Mouse (Mus musculus) right cerebral cortex, postnatal 36 days (tissue): ENCODE results near the gene Gigyf1.

Experiments
- DNase-seq, 2 experiments: peaks; one replicate each; pipeline ENCODE4 v3.0.0; 2022; ENCODE audit warnings: low spot score in 2 of 2, mixed read lengths in 1 of 2

Gene Gigyf1

DNA sequence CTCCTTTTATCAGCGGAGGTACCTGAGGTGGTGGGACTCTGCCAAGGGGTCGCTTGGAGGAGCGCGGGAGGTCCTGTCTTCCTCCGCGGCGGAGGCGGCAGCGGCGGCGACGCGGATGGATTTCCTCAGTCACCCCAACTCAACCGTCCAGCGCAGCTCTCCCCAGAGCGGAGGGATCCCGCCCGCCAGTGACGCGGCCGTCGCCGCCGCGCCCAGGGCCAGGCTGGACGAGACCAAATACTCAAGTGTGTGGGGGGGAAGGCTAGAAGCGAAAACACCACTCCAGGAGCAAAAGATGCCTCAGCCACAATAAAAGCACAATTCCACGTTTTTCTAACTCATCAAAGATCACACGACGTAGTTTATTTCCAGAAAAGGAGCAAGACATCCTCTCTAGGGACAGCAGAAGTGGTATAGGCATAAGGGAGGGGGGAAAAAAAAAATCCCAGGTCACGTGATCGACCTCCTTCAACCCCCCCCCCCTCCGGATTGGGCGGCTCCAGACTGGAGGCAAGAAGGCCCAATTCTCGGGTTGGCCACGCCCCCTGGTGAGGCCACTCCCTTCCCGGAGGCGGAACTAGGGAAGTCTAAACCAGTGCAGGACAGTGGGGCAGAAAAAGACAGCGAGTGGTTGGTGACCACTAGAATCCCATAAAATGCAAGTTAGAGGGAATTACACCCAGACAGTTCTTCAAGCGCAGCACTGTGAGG, 14.9 kb downstream of the Gigyf1 start, which contains the start of the genes Epo and Gnb2:
Gene Epo (minus strand): TSS at position 126 of the 711 bp plus-strand sequence.
Gene Gnb2 (minus strand): TSS at position 394 of the 711 bp plus-strand sequence.
- peak; percentile 93 to 95 for DNase-seq

DNA sequence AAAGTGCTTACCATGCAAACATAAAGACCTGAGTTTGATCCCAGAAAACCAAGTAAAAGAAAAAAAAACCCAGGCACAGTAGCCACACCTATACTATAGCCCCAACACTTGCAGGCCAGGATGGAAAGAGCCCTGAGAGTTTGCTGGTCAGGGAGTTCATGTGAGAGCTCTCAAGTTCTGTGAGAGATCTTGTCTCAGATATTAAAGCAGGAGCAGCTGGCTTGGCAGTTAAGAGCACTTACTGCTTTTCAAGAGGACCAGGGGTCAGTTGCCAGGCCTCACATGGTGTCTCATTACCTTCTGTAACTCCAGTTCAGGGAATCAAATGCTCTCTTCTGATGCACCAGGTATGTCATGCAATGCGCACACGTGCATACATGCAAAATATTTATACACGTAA, 16.4 kb downstream of the Gigyf1 start:
- DNase-seq, result no peak

DNA sequence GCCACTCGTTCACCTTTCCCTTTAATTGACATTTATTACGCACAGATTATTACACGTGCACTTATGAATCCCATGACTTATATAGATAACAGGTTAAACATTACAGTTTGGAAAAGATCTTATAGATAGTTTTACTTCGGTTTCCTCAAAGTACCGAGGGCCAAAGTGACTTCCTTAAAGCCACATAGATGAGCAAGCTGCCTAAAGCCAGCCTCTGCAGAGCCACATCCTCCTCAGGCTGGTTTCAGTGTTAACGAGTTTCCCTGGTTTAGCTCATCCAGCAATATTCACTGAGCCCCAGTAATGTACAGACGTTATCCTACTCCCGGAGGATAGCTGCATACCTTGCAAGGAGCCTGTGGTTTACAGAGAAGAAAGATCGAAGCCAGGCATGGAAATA, 17.0 kb downstream of the Gigyf1 start:
- no peak for DNase-seq

DNA sequence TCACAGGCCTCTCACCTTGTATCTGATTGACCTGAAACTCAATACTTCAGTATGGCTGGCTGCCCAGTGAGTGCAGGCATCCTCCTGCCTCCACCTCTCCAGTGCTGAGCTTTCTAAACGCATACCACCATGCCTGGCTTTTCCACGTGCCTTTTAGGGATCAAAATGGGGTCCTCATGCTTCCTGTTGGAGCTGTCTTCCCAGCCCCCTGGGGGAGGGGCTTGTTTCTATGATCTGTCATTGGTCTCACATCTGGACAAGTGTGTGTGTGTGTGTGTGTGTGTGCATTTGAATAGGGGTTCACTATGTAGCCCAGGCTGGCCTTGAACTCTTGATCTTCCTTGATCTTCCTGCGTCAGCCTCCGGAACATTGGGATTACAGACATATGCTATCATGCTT, 19.1 kb downstream of the Gigyf1 start:
- no peak for DNase-seq

DNA sequence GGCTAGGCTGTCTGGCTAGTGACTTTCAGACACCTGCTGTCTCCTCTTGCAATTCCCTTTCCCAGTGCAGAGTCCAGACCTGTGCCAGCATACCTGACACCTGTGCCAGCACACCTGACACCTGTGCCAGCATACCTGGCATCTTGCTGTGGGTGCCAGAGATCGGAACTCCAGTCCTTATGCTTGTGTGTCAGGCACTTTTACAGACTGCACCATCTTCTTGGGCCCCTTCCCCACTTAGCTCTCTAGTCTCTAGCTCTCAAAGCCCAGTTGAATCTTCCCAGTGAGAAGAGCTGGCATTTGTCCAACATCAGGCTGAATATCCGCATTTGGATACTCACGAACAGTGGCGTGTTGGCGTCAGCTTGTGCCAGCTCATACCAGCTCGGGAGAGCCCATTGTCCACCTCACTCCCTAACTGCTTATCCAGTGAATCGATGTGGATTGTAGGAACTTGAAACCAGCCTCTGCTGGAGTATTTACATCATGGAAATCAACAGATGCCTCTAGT, 21.0 kb downstream of the Gigyf1 start:
- DNase-seq, result peak in 1 of 2 experiments; percentile 47

DNA sequence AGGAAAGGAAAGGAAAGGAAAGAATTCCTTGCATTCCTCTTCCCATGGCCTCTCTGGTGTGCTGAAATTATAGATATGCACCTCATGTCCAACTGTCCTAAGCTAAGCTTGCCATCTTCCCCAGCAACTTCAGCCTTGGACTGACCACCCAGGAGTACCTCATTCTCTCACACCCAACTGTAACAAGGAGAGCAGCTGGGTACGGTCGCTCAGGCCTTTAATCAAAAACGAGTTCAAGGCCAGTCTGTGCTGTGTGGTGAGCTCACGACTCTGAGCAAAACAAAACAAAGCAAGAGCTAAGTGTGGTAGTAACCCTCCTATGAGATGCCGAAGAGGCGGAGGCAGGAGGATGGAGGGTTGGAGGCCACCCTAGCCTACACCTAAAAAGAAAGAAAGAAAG, 22.6 kb downstream of the Gigyf1 start:
- no peak for DNase-seq

DNA sequence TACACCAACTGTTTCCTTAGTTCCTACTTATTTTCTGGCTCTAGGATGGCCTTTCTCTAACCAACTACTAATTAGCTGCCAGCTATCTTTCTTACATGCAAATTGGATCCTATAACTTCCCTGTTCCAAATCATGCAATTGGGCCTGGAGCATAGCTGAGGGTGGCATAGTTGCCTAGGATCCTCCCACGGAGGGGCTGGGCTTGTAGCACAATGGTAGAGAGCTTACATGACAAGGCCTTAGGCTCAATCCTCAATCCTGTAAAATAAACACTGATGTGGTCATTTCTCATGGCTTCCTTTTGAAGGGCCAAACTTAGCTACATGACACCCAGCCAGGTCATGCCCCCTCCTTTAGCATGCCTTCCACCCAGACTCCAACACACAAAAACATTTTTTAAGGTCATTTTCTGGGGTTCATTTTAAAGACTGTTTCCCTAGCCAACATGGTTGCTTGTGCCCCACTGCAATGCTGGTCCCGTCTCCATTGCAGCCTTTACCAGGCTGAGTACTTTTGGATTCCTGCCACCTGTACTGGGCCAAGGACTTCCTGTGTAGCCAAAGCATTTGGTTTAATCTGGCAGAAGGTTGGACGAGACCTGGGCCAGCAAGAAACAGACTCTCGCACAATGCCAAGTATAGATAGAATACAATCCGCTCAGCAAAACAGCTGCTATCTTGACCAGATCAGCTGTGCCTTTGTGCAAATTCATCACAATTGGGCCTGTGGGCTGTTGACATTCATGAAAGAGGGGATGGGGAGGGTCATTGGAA, 23.6 kb downstream of the Gigyf1 start:
- no peak for DNase-seq

DNA sequence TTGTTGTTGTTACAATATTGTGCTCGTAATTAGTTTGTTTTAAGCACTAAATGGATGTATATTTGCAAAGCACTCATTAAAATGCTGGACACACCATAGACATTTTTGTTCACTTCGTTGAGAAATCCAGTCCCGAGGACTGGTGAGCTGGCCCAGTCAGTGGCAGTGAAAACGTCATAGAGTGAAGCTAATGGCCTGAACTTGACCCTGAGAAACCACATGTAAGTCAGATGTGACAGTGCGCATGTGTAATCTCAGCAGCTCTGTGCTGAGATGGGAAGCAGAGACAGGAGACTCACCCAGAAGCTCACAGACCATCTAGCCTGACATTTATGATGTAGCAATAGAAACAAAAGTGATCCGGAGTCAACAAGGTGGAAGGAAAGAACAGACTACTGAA, 26.6 kb downstream of the Gigyf1 start:
- no peak for DNase-seq

DNA sequence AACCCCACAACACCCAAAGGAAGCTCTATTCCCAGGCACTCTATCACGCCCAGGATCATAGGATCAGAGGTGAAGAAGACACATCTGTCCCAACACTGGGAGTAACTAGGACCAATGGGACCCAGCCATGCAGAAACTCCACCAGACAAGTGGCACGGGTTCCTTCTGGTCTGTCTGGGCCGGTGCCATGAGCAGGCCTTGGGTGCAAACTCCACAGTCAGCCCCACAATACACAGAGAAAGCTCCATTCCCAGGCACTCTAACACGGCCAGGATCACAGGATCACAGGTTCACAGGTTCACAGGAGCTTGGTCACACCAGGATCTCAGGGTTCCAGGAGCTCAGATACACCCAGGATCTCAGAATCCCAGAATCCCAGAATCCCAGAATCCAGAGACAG, 27.2 kb downstream of the Gigyf1 start:
- no peak for DNase-seq

DNA sequence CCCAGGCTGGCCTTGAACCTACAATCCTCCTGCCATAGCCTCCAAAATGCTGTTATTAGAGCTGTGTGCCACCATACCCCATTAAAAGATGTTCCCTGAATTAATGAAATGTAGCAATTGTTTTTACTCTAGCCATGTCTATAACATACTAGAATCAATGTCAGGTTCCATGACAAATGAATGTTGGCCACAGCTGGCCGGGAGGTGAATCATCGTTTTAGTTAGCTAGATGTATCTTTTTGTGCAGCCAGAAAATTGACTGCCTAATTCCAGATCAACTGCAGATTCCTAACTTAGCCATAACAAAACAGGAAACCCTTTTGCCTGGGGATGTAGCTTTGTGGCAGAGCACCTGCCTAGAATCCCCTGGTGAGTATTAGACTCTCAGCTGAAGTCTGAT, 31.5 kb downstream of the Gigyf1 start:
- no peak for DNase-seq

DNA sequence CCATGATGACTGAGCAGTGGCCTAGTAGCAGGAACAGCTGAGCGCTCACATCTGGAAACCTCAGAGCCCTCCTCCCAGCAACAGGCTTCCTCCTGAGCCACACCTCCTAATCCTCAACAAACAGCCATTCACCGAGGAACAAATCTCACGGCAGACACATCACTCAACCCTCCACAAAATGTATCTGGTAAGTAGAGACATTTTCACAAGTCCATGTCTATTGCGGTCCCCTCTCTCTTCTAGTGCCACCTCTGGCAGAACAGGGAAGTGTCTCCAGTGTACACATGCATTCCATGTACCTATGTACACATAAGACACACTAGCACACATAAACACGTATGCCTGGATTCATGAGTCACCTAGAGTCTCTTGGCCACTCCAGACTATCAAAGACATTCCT, 32.8 kb downstream of the Gigyf1 start:
- no peak for DNase-seq

DNA sequence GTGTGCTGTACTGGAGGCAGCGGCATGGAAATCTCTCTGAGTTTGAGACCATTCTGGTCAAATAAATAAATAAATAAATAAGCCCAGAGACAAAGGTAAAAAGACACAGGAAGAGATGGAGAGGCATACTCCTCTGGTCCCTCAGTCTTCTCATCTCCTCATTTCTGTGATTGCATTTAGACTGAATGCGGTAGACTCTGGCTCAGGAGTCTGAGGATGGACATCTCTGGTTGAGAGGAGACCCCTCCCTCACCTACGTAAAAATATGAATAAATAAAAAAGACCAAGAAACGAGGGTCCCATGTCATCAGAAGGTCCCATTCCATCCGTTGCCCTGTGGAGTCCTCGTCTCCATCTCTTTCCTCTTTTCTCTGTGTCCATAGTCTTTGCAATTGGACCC, 34.7 kb downstream of the Gigyf1 start:
- DNase-seq, result no peak

DNA sequence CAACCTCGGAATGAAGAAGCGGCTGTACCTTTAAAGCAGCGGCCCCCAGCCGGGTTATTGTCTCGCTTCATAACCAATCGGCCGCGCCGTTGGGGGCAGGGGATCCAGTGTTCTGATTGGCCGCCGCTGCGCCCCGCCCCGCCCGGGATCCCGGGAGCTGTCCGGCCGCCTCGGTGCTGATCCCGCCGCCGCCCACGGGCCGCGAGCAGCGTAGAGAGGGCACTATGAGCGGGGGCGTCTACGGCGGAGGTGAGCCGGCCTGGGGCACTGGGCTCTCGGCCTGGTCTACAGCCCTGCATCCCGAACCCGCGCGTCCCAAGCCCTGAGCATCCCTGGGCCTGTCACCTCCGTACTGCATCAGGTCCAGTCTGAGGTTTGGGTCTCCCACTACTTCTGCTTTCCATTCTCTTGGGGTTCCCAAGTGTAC, 35.1 kb downstream of the Gigyf1 start, which contains the start of gene Actl6b:
Gene Actl6b (plus strand): TSS at position 107 of the 427 bp plus-strand sequence.
- peak; percentile 89 to 90 for DNase-seq

DNA sequence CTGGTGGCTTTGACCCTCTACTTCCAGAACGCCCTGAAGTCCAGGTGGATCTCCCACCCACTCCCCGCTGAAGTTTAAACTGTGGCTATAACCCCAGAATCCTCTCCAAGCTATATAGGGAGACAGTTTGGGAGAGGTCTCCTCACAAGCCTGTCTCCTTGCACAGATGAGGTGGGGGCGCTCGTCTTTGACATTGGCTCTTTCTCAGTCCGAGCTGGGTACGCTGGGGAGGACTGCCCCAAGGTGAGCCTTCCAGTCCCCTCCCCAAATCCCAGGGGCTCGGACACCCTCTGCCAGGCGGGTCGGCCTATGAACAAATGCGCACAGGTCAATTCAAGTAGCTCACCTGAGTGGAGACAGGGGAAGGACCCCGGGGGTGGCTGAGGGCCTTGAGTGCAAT, 35.5 kb downstream of the Gigyf1 start:
- no peak for DNase-seq

DNA sequence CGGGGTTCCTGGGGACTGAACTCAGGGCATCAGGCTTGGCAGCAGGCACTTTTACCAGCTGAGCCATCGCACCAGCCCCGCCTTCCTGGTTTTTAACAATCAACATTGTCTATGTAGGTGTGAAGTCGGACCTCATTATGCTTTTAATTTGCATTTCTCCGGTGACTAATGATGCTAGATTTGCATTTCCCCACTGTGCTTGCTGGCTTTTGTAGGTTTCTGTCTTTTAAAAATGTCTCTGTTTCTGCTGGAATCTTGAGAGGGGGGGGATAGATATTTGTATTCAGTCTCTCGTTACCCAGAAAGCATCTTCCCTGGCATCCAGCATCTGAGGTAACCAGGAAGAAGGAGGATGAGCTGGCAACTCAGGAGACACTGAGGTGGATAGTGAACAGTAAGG, 43.2 kb downstream of the Gigyf1 start:
- DNase-seq, result no peak

DNA sequence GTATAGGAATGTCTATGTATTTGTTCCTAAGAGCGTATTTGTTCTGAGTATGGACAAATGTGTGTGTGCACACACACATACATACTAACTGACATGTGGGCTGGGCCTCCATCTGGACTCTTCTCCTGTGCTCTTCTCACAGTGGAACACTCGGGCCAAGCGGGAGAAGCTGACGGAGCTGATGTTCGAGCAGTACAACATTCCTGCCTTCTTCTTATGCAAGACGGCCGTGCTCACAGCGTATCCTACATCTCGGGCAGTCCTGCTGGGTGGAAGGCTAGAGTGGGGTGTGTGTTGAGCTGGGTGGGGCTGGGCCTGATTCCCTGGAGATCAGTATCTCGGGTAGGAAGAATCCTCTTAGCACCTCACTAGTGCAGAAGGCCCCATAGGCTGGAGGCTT, 44.6 kb downstream of the Gigyf1 start:
- DNase-seq, result peak in 1 of 2 experiments; percentile 61

DNA sequence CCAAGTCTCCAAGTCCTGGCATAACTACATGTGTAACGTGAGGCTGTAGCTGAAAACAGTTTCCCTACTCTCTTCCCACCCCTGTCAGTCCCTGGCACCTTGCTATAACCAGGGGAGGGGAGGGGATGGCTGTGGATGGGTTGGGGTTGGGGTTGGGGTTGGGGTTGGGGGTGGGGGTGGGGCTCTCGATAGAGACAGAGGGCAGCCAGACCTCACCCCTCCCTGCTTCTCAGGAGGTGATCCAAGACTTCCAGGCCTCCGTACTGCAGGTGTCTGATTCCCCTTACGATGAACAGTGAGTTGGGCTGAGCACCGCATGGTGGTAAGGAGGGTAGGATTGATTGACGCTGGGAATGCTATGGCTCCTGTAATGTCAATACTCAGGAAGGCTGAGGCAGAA, 47.4 kb downstream of the Gigyf1 start:
- no peak for DNase-seq

DNA sequence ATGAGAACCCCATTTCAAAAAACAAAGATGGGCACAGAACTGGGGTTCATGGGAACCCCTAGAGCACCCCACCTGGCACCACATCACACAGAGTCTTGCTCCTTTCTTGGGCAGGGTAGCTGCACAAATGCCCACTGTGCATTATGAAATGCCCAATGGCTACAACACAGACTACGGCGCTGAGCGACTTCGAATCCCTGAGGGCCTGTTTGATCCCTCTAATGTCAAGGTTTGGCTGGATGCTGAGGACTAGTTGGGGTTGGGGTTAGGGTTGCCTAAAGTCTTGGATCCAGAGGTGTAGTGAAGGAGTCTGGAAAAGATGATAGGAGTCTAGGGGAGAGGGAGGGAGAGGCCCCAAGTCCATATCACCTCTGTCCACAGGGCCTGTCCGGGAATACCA, 48.1 kb downstream of the Gigyf1 start:
- no peak for DNase-seq

DNA sequence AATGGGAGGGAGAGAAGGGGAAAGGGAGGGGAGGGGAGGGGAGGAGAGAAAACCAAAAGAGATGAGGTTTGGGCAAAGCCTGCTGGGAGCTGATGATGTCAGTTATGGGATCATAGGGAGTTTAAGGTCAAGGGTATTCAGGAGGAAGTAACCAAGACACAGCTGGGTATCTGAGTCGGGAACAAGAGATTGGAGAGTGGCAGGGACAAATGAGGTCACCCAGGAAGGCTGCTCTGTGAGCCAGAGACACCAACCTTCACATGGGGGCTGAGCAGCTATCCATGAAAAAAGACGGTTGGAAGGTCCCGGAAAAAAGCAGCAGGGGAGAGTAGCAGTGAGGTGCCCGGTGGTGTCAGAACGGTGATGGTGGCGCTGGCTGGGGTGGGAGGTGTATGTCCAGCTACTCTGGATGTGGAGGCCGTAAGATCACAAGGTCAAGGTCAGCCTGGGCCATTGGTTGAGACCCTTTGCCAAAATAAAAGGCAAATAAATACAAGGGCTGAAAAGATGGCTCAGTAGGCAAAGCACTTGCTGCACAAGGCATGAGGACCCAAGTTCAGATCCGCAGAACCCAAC, 50.0 kb downstream of the Gigyf1 start:
- DNase-seq, result no peak

DNA sequence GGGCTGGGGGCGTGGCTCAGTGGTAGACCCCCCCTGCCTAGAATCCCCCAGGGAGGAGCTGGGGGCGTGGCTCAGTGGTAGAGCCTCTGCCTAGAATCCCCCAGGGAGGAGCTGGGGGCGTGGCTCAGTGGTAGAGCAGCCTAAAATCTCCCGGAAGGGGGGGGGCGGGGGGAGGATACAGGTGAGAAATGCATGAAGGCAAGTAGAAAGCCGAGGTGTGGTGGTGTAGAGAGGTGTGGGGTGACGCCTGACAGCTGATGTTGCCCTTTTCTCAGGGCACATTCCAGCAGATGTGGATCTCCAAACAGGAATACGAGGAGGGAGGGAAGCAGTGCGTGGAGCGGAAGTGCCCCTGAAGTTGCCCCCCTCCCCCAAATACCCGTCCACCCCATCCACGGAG, 50.7 kb downstream of the Gigyf1 start:
- no peak for DNase-seq

DNA sequence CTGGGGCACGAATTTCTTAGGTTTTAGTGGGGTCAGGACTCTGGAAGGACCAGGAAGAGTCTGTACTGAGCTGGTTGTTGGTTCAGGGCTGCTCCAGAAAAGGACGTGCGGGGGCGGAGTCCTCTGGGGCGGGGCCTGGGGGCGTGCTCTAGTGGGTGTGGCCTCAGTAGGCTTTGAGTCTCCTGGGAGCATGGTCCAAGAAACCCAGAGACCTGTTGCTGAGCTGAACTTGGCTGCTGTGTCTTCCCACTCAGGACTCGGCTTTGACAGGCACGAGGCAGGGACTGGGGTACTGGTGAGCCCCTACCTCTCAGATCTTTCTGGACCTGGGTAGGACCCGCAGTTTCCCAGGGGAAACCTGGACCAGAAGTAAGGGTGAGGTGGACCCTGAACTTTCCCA, 51.3 kb downstream of the Gigyf1 start, which contains the start of gene Tfr2:
Gene Tfr2 (plus strand): TSS at position 176 of the 400 bp plus-strand sequence.
- no peak for DNase-seq

DNA sequence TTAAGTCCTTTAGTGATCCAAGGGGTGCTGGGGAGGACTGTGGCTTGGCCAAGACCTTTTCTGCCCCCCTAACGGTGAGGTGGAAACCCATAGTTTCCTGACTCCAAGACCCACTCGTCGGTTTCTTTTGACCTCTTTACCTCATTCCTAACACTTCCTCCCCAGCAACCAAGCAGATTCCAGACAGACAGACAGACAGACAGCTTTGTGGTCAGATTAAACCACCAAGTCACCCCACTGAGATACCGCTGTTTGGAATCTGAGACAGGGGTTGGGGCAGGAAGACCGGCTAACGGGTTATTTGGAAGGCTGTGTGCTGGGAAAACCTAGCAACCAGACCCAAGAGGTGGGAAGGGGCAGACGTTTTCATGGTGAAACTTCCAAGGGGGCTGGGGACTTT, 51.8 kb downstream of the Gigyf1 start:
- no peak for DNase-seq
